Comparison of ENCODE assay signal across 8 mouse cellular contexts in genomic region chr7:127345092-127345491, GRCm38 (mm10). TPM values are rescaled to one million over a fixed set of nuclear protein-coding genes. Genes with fewer than 3 reads are reported as not detected.
A peak's percentile ranks its signal among the peaks of the same experiment; 100 is the strongest.
DNase-seq lines count a peak whose midpoint lies in the region; ATAC-seq and TF ChIP-seq lines count a peak whose summit lies in the region.

No protein-coding gene starts in this region.

- peaks cover 7% of the 10 kb centered on the region for H3K4me1 ChIP-seq in embryonic facial prominence, embryonic 14.5 days (ENCODE audit: control insufficient read depth, insufficient read depth, low read length)

- no peak for TF ChIP-seq CTCF in layer of hippocampus, adult 2 months (conservative IDR thresholded peaks at IDR 0.05)

- no peaks in the 10 kb centered on the region for H3K9me3 ChIP-seq in embryonic facial prominence, embryonic 14.5 days (ENCODE audit: control insufficient read depth, low read length)

- H3K4me3 ChIP-seq in layer of hippocampus, adult 2 months: peak overlapping the region; percentile 98
- peak overlapping the region; percentile 83 for H3K4me3 ChIP-seq in embryonic facial prominence, embryonic 14.5 days (ENCODE audit: low read depth, low read length)

- DNase-seq in layer of hippocampus, adult 2 months (ENCODE audit: low spot score in 2 of 2): peak in 1 of 2 experiments; percentile 30
- no peak for DNase-seq in layer of hippocampus, adult 9-11 months
- peak; percentile 72 for DNase-seq in MN1 (ENCODE audit: low spot score)
- peak; percentile 24 for DNase-seq in embryonic facial prominence, embryonic 14.5 days (ENCODE audit: low spot score)
- DNase-seq in kidney, adult 18-20 months: peak; percentile 88
- DNase-seq in lung, postnatal 10 days: peak; percentile 55
- DNase-seq in right cerebral cortex, postnatal 25 days: peak; percentile 68
- DNase-seq in urinary bladder, postnatal 4 days (ENCODE audit: low spot score in 2 of 2): no peak

- peak overlapping the region; percentile 84 for H3K4me2 ChIP-seq in embryonic facial prominence, embryonic 14.5 days (ENCODE audit: low read depth, low read length)

- H3K27ac ChIP-seq in layer of hippocampus, adult 2 months: peak overlapping the region; percentile 100
- peak overlapping the region; percentile 90 for H3K27ac ChIP-seq in embryonic facial prominence, embryonic 14.5 days (replicated peaks; ENCODE audit: low read depth, low read length)

- H3K27me3 ChIP-seq in embryonic facial prominence, embryonic 14.5 days (replicated peaks; ENCODE audit: control insufficient read depth, insufficient read depth, low read length): no peaks in the 10 kb centered on the region

- H3K36me3 ChIP-seq in embryonic facial prominence, embryonic 14.5 days (ENCODE audit: control insufficient read depth, insufficient read depth, low read length): peaks cover 22% of the 10 kb centered on the region

- under 1% methylated on average over 30 of the region's 42 CpGs for WGBS in embryonic facial prominence, embryonic 14.5 days

- peak; percentile 34 for ATAC-seq in embryonic facial prominence, embryonic 14.5 days (ENCODE audit: low read depth)

- peak overlapping the region; percentile 91 for H3K9ac ChIP-seq in embryonic facial prominence, embryonic 14.5 days (ENCODE audit: low read depth, low read length)

RNA-seq across cellular contexts. Expression of gene Zfp768, which starts 0.3 kb away (rescaled TPM):
- 10 to 100 TPM; 11.4 to 11.8 TPM for total RNA-seq in layer of hippocampus, adult 2 months (2021)
- 5.2 and 5.9 TPM in 2 replicates for polyA plus RNA-seq in embryonic facial prominence, embryonic 14.5 days (2014; fragmentation: Nextera tagmentation; extraction: Ambion mirVana)

RNA-seq across cellular contexts. Expression of gene Zfp747, which starts 30.8 kb away (rescaled TPM):
- total RNA-seq in layer of hippocampus, adult 2 months (2021): 1 to 10 TPM; 6.7 to 6.9 TPM
- 4.9 and 7.3 TPM in 2 replicates for polyA plus RNA-seq in embryonic facial prominence, embryonic 14.5 days (2014; fragmentation: Nextera tagmentation; extraction: Ambion mirVana)

RNA-seq across cellular contexts. Expression of gene 9130019O22Rik, which starts 41.9 kb away (rescaled TPM):
- 1 to 10 TPM; 3.1 to 4.2 TPM for total RNA-seq in layer of hippocampus, adult 2 months (2021)
- 5.7 and 5.9 TPM in 2 replicates for polyA plus RNA-seq in embryonic facial prominence, embryonic 14.5 days (2014; fragmentation: Nextera tagmentation; extraction: Ambion mirVana)

RNA-seq across cellular contexts. Expression of gene E430018J23Rik, which starts 48.3 kb away (rescaled TPM):
- total RNA-seq in layer of hippocampus, adult 2 months (2021): 1 to 10 TPM; 7.5 to 8.0 TPM
- 5.6 and 6.7 TPM in 2 replicates for polyA plus RNA-seq in embryonic facial prominence, embryonic 14.5 days (2014; fragmentation: Nextera tagmentation; extraction: Ambion mirVana)

RNA-seq across cellular contexts. Expression of gene Itgal, which starts 49.0 kb away (rescaled TPM):
- total RNA-seq in layer of hippocampus, adult 2 months (2021): under 1 TPM; 0.20 to 0.36 TPM
- 1.2 and 1.7 TPM in 2 replicates for polyA plus RNA-seq in embryonic facial prominence, embryonic 14.5 days (2014; fragmentation: Nextera tagmentation; extraction: Ambion mirVana)

Comparison
In these comparisons a context has a peak if more than half of its experiments do, and no peak if none do; other contexts are left out.
1. DNase-seq: peak in MN1 (single experiment), embryonic facial prominence, embryonic 14.5 days (single experiment), kidney, adult 18-20 months (single experiment), lung, postnatal 10 days (single experiment) and right cerebral cortex, postnatal 25 days (single experiment); none in layer of hippocampus, adult 9-11 months (single experiment) and urinary bladder, postnatal 4 days (0 of 2).